Mouse (Mus musculus) liver, postnatal 0 days (tissue): ENCODE data around the gene Fam102a. TPM values are rescaled to one million over a fixed set of nuclear protein-coding genes. Genes with fewer than 3 reads are reported as not detected.

ENCODE experiments used
- ATAC-seq: fragments of 200-750 bp; cut with Nextera tagmentation; 2 replicates; pipeline ENCODE4 v1.8.0; 2017; ENCODE audit warnings: mild to moderate bottlenecking, moderate library complexity
- DNase-seq: peaks from one replicate; pipeline ENCODE4 v3.0.0-alpha.2; 2016
- H3K27ac ChIP-seq: fragments of 300-500 bp; sonication (generic); 2 replicates; pipeline ENCODE4 v1.5.1; 2014; ENCODE audit warnings: antibody characterized with exemption, moderate library complexity, mild to moderate bottlenecking, low read depth
- H3K27me3 ChIP-seq: fragments of 300-500 bp; sonication (generic); 2 replicates; pipeline ENCODE4 v1.6.1; 2014; ENCODE audit warnings: low read length, control low read depth, mixed read lengths; ENCODE audit not compliant: insufficient read depth
- H3K36me3 ChIP-seq: fragments of 300-500 bp; sonication (generic); replicated peaks from 2 replicates; pipeline ENCODE4 v1.6.1; 2014; ENCODE audit warnings: mild to moderate bottlenecking, control low read depth, low read length, moderate library complexity, mixed read lengths; ENCODE audit not compliant: insufficient read depth
- H3K4me1 ChIP-seq: fragments of 300-500 bp; sonication (generic); 2 replicates; pipeline ENCODE4 v1.6.1; 2014; ENCODE audit warnings: antibody characterized with exemption, mild to moderate bottlenecking, control low read depth; ENCODE audit not compliant: insufficient read depth
- H3K4me2 ChIP-seq: fragments of 300-500 bp; sonication (generic); 2 replicates; pipeline ENCODE4 v1.6.1; 2014; ENCODE audit warnings: low read depth, mild to moderate bottlenecking, low read length, moderate library complexity, mixed read lengths
- H3K4me3 ChIP-seq: fragments of 300-500 bp; sonication (generic); 2 replicates; pipeline ENCODE4 v1.5.1; 2014; ENCODE audit warnings: low read depth, low read length
- H3K9ac ChIP-seq: fragments of 300-500 bp; sonication (generic); replicated peaks from 2 replicates; pipeline ENCODE4 v1.6.1; 2014; ENCODE audit warnings: mild to moderate bottlenecking, moderate library complexity
- H3K9me3 ChIP-seq: fragments of 300-500 bp; sonication (generic); 2 replicates; pipeline ENCODE4 v1.6.1; 2016; ENCODE audit warnings: mild to moderate bottlenecking, control low read depth, low read length, mixed read lengths
- CTCF ChIP-seq: sonication (generic); IDR thresholded peaks from 2 replicates; pipeline ENCODE4 v1.5.1; 2016; ENCODE audit warnings: antibody characterized with exemption, low read depth
- EP300 ChIP-seq: IDR thresholded peaks from 2 replicates; pipeline ENCODE4 v1.6.1; 2016; ENCODE audit warnings: antibody characterized with exemption, low read depth, mild to moderate bottlenecking
- WGBS: fragments of 180-500 bp; shearing (Covaris S2); extraction: QIAGEN DNeasy Blood & Tissue Kit; methylation state at CpG from one replicate; pipeline ENCODE4 v1.1.7; 2014; ENCODE audit not compliant: insufficient replicate concordance; 5-methylcytosine and 5-hydroxymethylcytosine counted together
- polyA plus RNA-seq: library from polyadenylated mRNA; unstranded; fragments of >200 nt; fragmentation: Nextera tagmentation; extraction: Ambion mirVana; gene quantifications from 2 replicates; pipeline ENCODE4 v1.2.1, GENCODE M21; 2015

Fam102a gene
- polyA plus RNA-seq, 1 experiment from 2014 or later: 4.8 TPM

- H3K4me1 ChIP-seq: peaks cover 51% of the 10 kb centered on the region
- H3K27ac ChIP-seq: no peak overlapping the region
- TF ChIP-seq CTCF: no peak
- TF ChIP-seq EP300: no peak
- peak overlapping the region; percentile 94; the same call in 1 of the 2 replicates for H3K4me2 ChIP-seq
- ATAC-seq: no peak
- WGBS: 66% methylated on average over 4 of the region's 4 CpGs
- no peak for DNase-seq
- H3K36me3 ChIP-seq: no peaks in the 10 kb centered on the region
- no peaks in the 10 kb centered on the region for H3K9me3 ChIP-seq
- no peak overlapping the region for H3K4me3 ChIP-seq
- peaks cover 17% of the 10 kb centered on the region for H3K27me3 ChIP-seq
- H3K9ac ChIP-seq: no peak overlapping the region
Measured at GRCm38 (mm10) chr2:32538461-32538860, 3.3 kb downstream of the Fam102a start.

- peaks cover 17% of the 10 kb centered on the region for H3K27me3 ChIP-seq
Measured at GRCm38 (mm10) chr2:32539452-32539981, 4.4 kb downstream of the Fam102a start.

DNA sequence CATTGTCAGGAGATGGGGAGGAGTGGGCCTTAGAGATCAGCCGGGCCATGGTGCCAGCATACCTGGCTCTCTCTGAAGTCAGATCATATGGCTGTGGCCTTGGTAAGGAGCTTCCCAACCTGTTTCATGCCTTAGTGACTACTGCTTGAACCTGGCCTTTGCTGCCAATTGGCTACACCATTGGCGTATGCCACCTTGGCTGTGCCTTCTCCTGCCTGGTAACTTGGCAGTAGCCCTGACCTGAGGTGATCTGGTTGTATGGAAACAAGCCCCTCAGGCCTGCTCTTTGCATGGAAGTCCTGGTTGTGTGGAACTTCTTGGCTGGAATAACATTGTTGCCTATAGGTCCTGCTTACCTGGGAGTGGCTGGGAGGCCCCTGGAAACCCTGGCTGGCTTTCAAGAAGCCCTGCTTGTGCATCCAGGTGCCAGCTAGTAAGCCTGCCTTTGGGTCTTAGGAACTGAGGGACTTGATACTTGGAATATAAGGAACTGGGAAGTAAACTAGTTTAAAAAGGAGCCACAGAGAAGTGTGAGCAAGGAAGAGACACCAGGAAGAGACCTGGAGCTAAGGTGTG, 6.3 kb downstream of the Fam102a start:
- WGBS: 63% methylated on average over 2 of the region's 2 CpGs
- Histone ChIP-seq H3K9ac (no peak overlapping the region), H3K27me3 (peaks cover 8% of the 10 kb centered on the region; the same call in 1 of the 2 replicates), H3K4me3 (no peak overlapping the region), H3K4me1 (peaks cover 35% of the 10 kb centered on the region), H3K9me3 (no peaks in the 10 kb centered on the region), H3K4me2 (no peak overlapping the region), H3K27ac (no peak overlapping the region), H3K36me3 (no peaks in the 10 kb centered on the region; the same call in 1 of the 2 replicates)
- no peak for ATAC-seq
- no peak for DNase-seq
- TF ChIP-seq CTCF: no peak
- TF ChIP-seq EP300: no peak

More at GRCm38 (mm10) chr2:32539452-32539981, 4.4 kb downstream of the Fam102a start:
- DNase-seq (no peak), ATAC-seq (no peak)
- no peaks in the 10 kb centered on the region for H3K9me3 ChIP-seq
- TF ChIP-seq EP300: no peak
- TF ChIP-seq CTCF: no peak
- H3K27ac ChIP-seq: no peak overlapping the region
- H3K4me1 ChIP-seq: peaks cover 45% of the 10 kb centered on the region
- 72% methylated on average over 14 of the region's 14 CpGs for WGBS
- H3K4me3 ChIP-seq: no peak overlapping the region
- H3K9ac ChIP-seq: no peak overlapping the region
- no peak overlapping the region for H3K4me2 ChIP-seq
- no peaks in the 10 kb centered on the region for H3K36me3 ChIP-seq

DNA sequence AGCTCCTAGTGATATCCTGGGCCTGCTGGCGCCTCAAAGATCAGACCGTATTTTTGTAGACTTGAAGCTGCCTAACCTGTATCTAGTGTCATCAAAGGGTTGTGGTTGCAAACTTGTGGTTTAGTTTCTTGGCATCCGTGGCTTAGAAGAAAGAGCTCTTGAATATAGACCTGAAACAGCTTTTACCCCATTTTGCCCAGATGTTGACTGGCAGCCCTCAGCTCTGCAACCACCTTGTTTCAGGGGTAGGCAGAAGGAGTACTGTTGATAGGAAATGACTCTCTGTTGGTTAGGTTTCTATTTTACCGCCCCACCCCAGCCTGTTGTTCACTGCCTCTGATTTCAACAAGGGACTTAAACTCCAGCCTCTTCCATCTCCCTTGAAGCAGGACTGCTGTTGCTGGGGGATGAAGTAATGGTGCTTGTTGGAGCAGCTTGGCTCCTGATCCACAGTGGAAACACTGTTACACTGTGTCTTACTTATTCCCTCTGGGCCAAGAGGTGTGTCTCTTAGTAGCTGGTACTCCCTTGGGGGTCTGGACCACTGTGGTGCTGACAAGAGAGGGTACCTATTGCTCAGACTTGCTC, 6.9 kb downstream of the Fam102a start:
- Histone ChIP-seq H3K27me3 (0 out of 2 replicates have a peak, but pooled peaks cover 1% of the 10 kb centered on the region), H3K9me3 (no peaks in the 10 kb centered on the region), H3K4me2 (no peak overlapping the region), H3K27ac (no peak overlapping the region), H3K36me3 (no peaks in the 10 kb centered on the region; the same call in 1 of the 2 replicates), H3K4me3 (no peak overlapping the region), H3K9ac (no peak overlapping the region; the same call in 1 of the 2 replicates), H3K4me1 (peaks cover 29% of the 10 kb centered on the region)
- 31% methylated on average over 4 of the region's 4 CpGs for WGBS
- TF ChIP-seq EP300 (no peak), CTCF (no peak)
- ATAC-seq (no peak), DNase-seq (no peak)

DNA sequence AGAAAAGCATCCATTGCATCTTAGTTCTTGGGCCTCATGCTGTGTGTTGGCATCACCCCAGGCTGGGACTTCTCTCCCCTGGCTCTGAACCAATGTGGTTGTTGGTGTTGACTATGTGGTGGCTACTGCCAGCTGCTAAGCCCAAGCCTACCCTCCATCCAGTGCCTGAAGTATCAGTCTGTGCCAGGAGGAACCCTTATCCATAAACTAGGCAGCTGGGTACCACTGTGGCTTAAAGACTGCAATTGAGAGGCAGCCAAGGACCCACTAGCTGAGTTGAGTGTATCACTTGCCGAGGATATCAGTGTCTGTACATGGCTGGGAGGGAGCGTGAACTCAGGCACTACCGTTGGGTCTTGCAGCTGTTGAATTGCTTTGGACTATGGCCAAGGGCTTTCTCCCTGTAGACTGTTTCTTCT, 7.9 kb downstream of the Fam102a start:
- Histone ChIP-seq H3K4me2 (no peak overlapping the region), H3K9me3 (no peaks in the 10 kb centered on the region), H3K9ac (no peak overlapping the region), H3K36me3 (no peaks in the 10 kb centered on the region; the same call in 1 of the 2 replicates), H3K27me3 (no peaks in the 10 kb centered on the region), H3K4me1 (peaks cover 22% of the 10 kb centered on the region; the same call in 1 of the 2 replicates), H3K4me3 (no peak overlapping the region), H3K27ac (no peak overlapping the region)
- WGBS: 68% methylated on average over 3 of the region's 3 CpGs
- ATAC-seq: no peak
- DNase-seq: no peak
- no peak for TF ChIP-seq EP300
- TF ChIP-seq CTCF: no peak

DNA sequence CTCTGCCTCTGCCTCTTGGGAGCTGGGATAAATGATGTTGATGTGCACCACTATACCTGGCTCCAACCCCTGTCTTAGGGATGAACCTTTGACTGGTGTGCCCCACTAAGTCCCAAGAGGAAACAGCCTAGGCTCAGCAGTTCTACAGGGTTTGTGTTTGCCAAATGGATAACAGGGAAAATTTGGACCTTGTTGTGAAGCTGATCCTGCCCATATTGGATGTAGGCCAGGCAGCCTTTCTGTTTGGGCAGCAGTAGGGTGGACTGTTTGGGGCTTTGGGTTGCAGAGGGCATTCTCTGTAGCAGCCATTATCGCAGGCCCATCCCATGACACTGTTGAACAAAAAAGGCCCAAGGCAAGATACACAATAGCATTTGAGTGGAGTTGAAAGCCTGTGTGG, 11.8 kb downstream of the Fam102a start:
- no peaks in the 10 kb centered on the region for H3K9me3 ChIP-seq
- no peaks in the 10 kb centered on the region for H3K27me3 ChIP-seq
- peaks cover 12% of the 10 kb centered on the region; the same call in 1 of the 2 replicates for H3K4me1 ChIP-seq
- ATAC-seq (no peak), DNase-seq (no peak)
- TF ChIP-seq EP300 (no peak), CTCF (no peak)
- H3K9ac ChIP-seq: no peak overlapping the region
- H3K4me2 ChIP-seq: no peak overlapping the region
- H3K36me3 ChIP-seq: no peaks in the 10 kb centered on the region; the same call in 1 of the 2 replicates
- WGBS: 81% methylated on average over 1 of the region's 1 CpGs
- H3K4me3 ChIP-seq: no peak overlapping the region
- H3K27ac ChIP-seq: no peak overlapping the region
